8 mouse cellular contexts compared by ENCODE assay signal in the genomic region with DNA sequence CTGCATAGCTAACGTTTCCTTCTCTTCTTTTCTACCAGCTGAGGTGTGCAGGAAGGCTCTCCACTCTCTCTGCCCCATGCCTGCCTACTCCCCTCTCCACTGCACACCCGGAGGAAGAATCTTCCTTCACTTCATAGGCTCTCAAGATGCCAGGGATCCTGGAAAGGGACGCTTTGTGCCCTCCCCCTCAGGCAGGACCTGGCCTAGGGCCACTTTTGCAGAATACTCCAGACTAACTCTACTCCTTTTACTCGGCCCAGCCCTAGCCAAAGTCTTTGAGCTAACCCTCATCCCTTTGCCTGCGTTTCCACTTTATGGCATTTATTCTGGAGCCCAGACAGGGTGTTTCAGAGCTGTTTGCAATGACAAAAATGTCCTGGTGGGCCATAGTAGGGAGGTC. TPM values are rescaled to one million over a fixed set of nuclear protein-coding genes. Genes with fewer than 3 reads are reported as not detected.
DNase-seq lines count a peak whose midpoint lies in the region; ATAC-seq and TF ChIP-seq lines count a peak whose summit lies in the region.

No protein-coding gene starts in this region.

- no peak for TF ChIP-seq CTCF in thymus, adult 2 months (IDR thresholded peaks at IDR 0.05; ENCODE audit: borderline replicate concordance, control insufficient read depth, extremely low read depth, insufficient read depth, low read length, poor library complexity)

- 40% methylated on average over 5 of the region's 5 CpGs for WGBS in thymus, adult 2 months
- WGBS in kidney, embryonic 16.5 days = 14% methylated on average over 5 of the region's 5 CpGs
- WGBS in midbrain, embryonic 14.5 days = 18% methylated on average over 5 of the region's 5 CpGs

- peak overlapping the region; percentile 13 for H3K27ac ChIP-seq in thymus, adult 2 months (ENCODE audit: control insufficient read depth, insufficient read depth, low read length)
- peak overlapping the region; percentile 94 for H3K27ac ChIP-seq in kidney, embryonic 16.5 days (ENCODE audit: low read length)
- peak overlapping the region; percentile 88 for H3K27ac ChIP-seq in midbrain, embryonic 14.5 days (replicated peaks; ENCODE audit: low read depth, low read length)

- H3K4me2 ChIP-seq in kidney, embryonic 16.5 days (replicated peaks; ENCODE audit: low read depth, low read length) = peak overlapping the region; percentile 70
- peak overlapping the region; percentile 93 for H3K4me2 ChIP-seq in midbrain, embryonic 14.5 days (ENCODE audit: low read length)

- no peaks in the 10 kb centered on the region for H3K36me3 ChIP-seq in thymus, adult 2 months (ENCODE audit: control insufficient read depth, insufficient read depth, low read length)
- peaks cover 19% of the 10 kb centered on the region for H3K36me3 ChIP-seq in kidney, embryonic 16.5 days (ENCODE audit: insufficient read depth, low read length)
- 0 out of 2 replicates have a peak, but pooled peaks cover 10% of the 10 kb centered on the region for H3K36me3 ChIP-seq in midbrain, embryonic 14.5 days (ENCODE audit: control insufficient read depth, insufficient read depth, low read length)

- peak overlapping the region; percentile 76 for H3K9ac ChIP-seq in kidney, embryonic 16.5 days (replicated peaks; ENCODE audit: low read length)
- peak overlapping the region; percentile 65 for H3K9ac ChIP-seq in midbrain, embryonic 14.5 days (replicated peaks; ENCODE audit: low read length)

- peak overlapping the region; percentile 66 for H3K4me3 ChIP-seq in thymus, adult 2 months (ENCODE audit: control insufficient read depth, insufficient read depth, low read length)
- peak overlapping the region; percentile 87 for H3K4me3 ChIP-seq in kidney, embryonic 16.5 days (ENCODE audit: low read length)
- H3K4me3 ChIP-seq in midbrain, embryonic 14.5 days (replicated peaks; ENCODE audit: low read depth, low read length) = peak overlapping the region; percentile 90

- H3K4me1 ChIP-seq in thymus, adult 2 months (replicated peaks; ENCODE audit: control insufficient read depth, insufficient read depth, low read length) = peaks cover 20% of the 10 kb centered on the region
- H3K4me1 ChIP-seq in kidney, embryonic 16.5 days (ENCODE audit: insufficient read depth, low read length) = peaks cover 19% of the 10 kb centered on the region
- H3K4me1 ChIP-seq in midbrain, embryonic 14.5 days (ENCODE audit: control insufficient read depth, insufficient read depth, low read length) = peaks cover 20% of the 10 kb centered on the region

- DNase-seq in cerebellum, adult 11-12 months = peak; percentile 68
- no peak for DNase-seq in cerebellum, postnatal 4 days (ENCODE audit: low spot score in 2 of 2)
- DNase-seq in thymus, adult 2 months = no peak
- DNase-seq in thymus, postnatal 4 days = no peak
- DNase-seq in midbrain, embryonic 14.5 days = no peak
- DNase-seq in right cerebral cortex, adult 2 months (ENCODE audit: low spot score in 2 of 2) = no peak

- H3K27me3 ChIP-seq in thymus, adult 2 months (ENCODE audit: control insufficient read depth, insufficient read depth, low read length) = peaks cover 8% of the 10 kb centered on the region; the same call in 1 of the 2 replicates
- H3K27me3 ChIP-seq in kidney, embryonic 16.5 days (ENCODE audit: insufficient read depth, low read length) = peaks cover 18% of the 10 kb centered on the region
- no peaks in the 10 kb centered on the region; the same call in 1 of the 2 replicates for H3K27me3 ChIP-seq in midbrain, embryonic 14.5 days (ENCODE audit: control insufficient read depth, insufficient read depth, low read length)

- no peak for TF ChIP-seq POLR2A in thymus, adult 2 months (IDR thresholded peaks at IDR 0.05; ENCODE audit: control insufficient read depth, extremely low read depth, insufficient read depth, low read length, poor library complexity)

- ATAC-seq in kidney, embryonic 16.5 days (ENCODE audit: low FRiP score, low TSS enrichment) = peak; percentile 28
- no peak; the same call in 1 of the 2 replicates for ATAC-seq in midbrain, embryonic 14.5 days (ENCODE audit: low FRiP score, low TSS enrichment)
- ATAC-seq in frontal cortex, adult (ENCODE audit: low TSS enrichment) = no peak

- H3K9me3 ChIP-seq in kidney, embryonic 16.5 days (ENCODE audit: low read length) = no peaks in the 10 kb centered on the region
- no peaks in the 10 kb centered on the region for H3K9me3 ChIP-seq in midbrain, embryonic 14.5 days (ENCODE audit: control insufficient read depth, low read length)

RNA-seq across cellular contexts. Expression of a gene that starts 0.5 kb away (rescaled TPM):
- polyA plus RNA-seq in thymus, adult 2 months (2012; rRNA removed) = 40.4 and 47.2 TPM in 2 replicates
- 11.6 and 12.2 TPM in 2 replicates for polyA plus RNA-seq in kidney, embryonic 16.5 days (2015; fragmentation: Nextera tagmentation; extraction: Ambion mirVana)
- 7.0 and 8.0 TPM in 2 replicates for polyA plus RNA-seq in midbrain, embryonic 14.5 days (2014; fragmentation: Nextera tagmentation; extraction: Ambion mirVana)

RNA-seq across cellular contexts. Expression of a gene that starts 5.3 kb away (rescaled TPM):
- 107 and 119 TPM in 2 replicates for polyA plus RNA-seq in thymus, adult 2 months (2012; rRNA removed)
- 134 and 188 TPM in 2 replicates for polyA plus RNA-seq in kidney, embryonic 16.5 days (2015; fragmentation: Nextera tagmentation; extraction: Ambion mirVana)
- 1,414 and 1,526 TPM in 2 replicates for polyA plus RNA-seq in midbrain, embryonic 14.5 days (2014; fragmentation: Nextera tagmentation; extraction: Ambion mirVana)

RNA-seq across cellular contexts. Expression of a gene that starts 35.6 kb away (rescaled TPM):
- 12.8 and 16.6 TPM in 2 replicates for polyA plus RNA-seq in thymus, adult 2 months (2012; rRNA removed)
- 52.0 and 59.5 TPM in 2 replicates for polyA plus RNA-seq in kidney, embryonic 16.5 days (2015; fragmentation: Nextera tagmentation; extraction: Ambion mirVana)
- polyA plus RNA-seq in midbrain, embryonic 14.5 days (2014; fragmentation: Nextera tagmentation; extraction: Ambion mirVana) = 67.3 and 72.9 TPM in 2 replicates

RNA-seq across cellular contexts. Expression of a gene that starts 35.6 kb away (rescaled TPM):
- polyA plus RNA-seq in thymus, adult 2 months (2012; rRNA removed) = 32.3 and 38.8 TPM in 2 replicates
- 54.8 TPM in 2 replicates for polyA plus RNA-seq in kidney, embryonic 16.5 days (2015; fragmentation: Nextera tagmentation; extraction: Ambion mirVana)
- 57.6 and 66.0 TPM in 2 replicates for polyA plus RNA-seq in midbrain, embryonic 14.5 days (2014; fragmentation: Nextera tagmentation; extraction: Ambion mirVana)

Comparison
In these comparisons a context has a peak if more than half of its experiments do, and no peak if none do; other contexts are left out.
1. H3K27ac ChIP-seq: peak in every context shown above with its lines; median percentile 94 in kidney, embryonic 16.5 days; 88 in midbrain, embryonic 14.5 days; 13 in thymus, adult 2 months.